Mouse (Mus musculus): Measurements from ENCODE around the gene Gpr156. TPM values are rescaled to one million over a fixed set of nuclear protein-coding genes. Genes with fewer than 3 reads are reported as not detected.
"Not testable (repeated sequence)": the region's sequence is repeated elsewhere in the genome, so short reads cannot be mapped to it uniquely, and the experiment has no call there.

Gene Gpr156
- polyA plus RNA-seq, 1 experiment from 2014 or later = 0.07 TPM

- Histone ChIP-seq H3K4me3 (ENCODE audit: low read depth, low read length) (no peak overlapping the region), H3K27ac (replicated peaks) (no peak overlapping the region), H3K36me3 (ENCODE audit: control insufficient read depth, insufficient read depth, low read length) (no peaks in the 10 kb centered on the region), H3K9ac (ENCODE audit: low read length) (no peak overlapping the region), H3K9me3 (ENCODE audit: control insufficient read depth, low read length) (no peaks in the 10 kb centered on the region), H3K4me1 (replicated peaks; ENCODE audit: control insufficient read depth, insufficient read depth) (no peaks in the 10 kb centered on the region), H3K27me3 (ENCODE audit: control insufficient read depth, insufficient read depth, low read length) (no peaks in the 10 kb centered on the region), H3K4me2 (replicated peaks; ENCODE audit: low read depth) (peak overlapping the region; percentile 9; the same call in 1 of the 2 replicates)
- no peak for TF ChIP-seq EP300 (optimal IDR thresholded peaks at IDR 0.05)
- TF ChIP-seq CTCF (IDR thresholded peaks at IDR 0.05; ENCODE audit: low read depth) = no peak
- ATAC-seq (ENCODE audit: low FRiP score, low TSS enrichment) (no peak), DNase-seq (ENCODE audit: low spot score) (no peak)
- WGBS = 15% methylated on average over 15 of the region's 15 CpGs
These were observed 47.3 kb downstream of the Gpr156 start for GRCm38 (mm10) chr16:37963331-37964281.

GRCm38 (mm10) chr16:37964380-37965070, 48.2 kb downstream of the Gpr156 start:
- no peaks in the 10 kb centered on the region for H3K4me1 ChIP-seq (replicated peaks; ENCODE audit: control insufficient read depth, insufficient read depth)
- H3K9ac ChIP-seq (ENCODE audit: low read length) = no peak overlapping the region
- no peak overlapping the region for H3K27ac ChIP-seq (replicated peaks)
- no peaks in the 10 kb centered on the region for H3K9me3 ChIP-seq (ENCODE audit: control insufficient read depth, low read length)
- WGBS = 52% methylated on average over 4 of the region's 4 CpGs
- no peaks in the 10 kb centered on the region for H3K36me3 ChIP-seq (ENCODE audit: control insufficient read depth, insufficient read depth, low read length)
- ATAC-seq (ENCODE audit: low FRiP score, low TSS enrichment) = no peak
- no peak for DNase-seq (ENCODE audit: low spot score)
- no peak overlapping the region for H3K4me3 ChIP-seq (ENCODE audit: low read depth, low read length)
- H3K27me3 ChIP-seq (ENCODE audit: control insufficient read depth, insufficient read depth, low read length) = no peaks in the 10 kb centered on the region
- no peak overlapping the region for H3K4me2 ChIP-seq (replicated peaks; ENCODE audit: low read depth)
- TF ChIP-seq CTCF (IDR thresholded peaks at IDR 0.05; ENCODE audit: low read depth) = no peak
- no peak for TF ChIP-seq EP300 (optimal IDR thresholded peaks at IDR 0.05)

GRCm38 (mm10) chr16:37966871-37967270, 50.6 kb downstream of the Gpr156 start:
- no peak overlapping the region for H3K27ac ChIP-seq (replicated peaks)
- H3K4me2 ChIP-seq (replicated peaks; ENCODE audit: low read depth) = no peak overlapping the region
- H3K36me3 ChIP-seq (ENCODE audit: control insufficient read depth, insufficient read depth, low read length) = no peaks in the 10 kb centered on the region
- no peaks in the 10 kb centered on the region for H3K4me1 ChIP-seq (replicated peaks; ENCODE audit: control insufficient read depth, insufficient read depth)
- H3K4me3 ChIP-seq (ENCODE audit: low read depth, low read length) = no peak overlapping the region
- 74% methylated on average over 7 of the region's 7 CpGs for WGBS
- DNase-seq (ENCODE audit: low spot score) (no peak), ATAC-seq (ENCODE audit: low FRiP score, low TSS enrichment) (no peak)
- no peaks in the 10 kb centered on the region for H3K9me3 ChIP-seq (ENCODE audit: control insufficient read depth, low read length)
- no peak overlapping the region for H3K9ac ChIP-seq (ENCODE audit: low read length)
- no peak for TF ChIP-seq EP300 (optimal IDR thresholded peaks at IDR 0.05)
- TF ChIP-seq CTCF (IDR thresholded peaks at IDR 0.05; ENCODE audit: low read depth) = no peak
- no peaks in the 10 kb centered on the region for H3K27me3 ChIP-seq (ENCODE audit: control insufficient read depth, insufficient read depth, low read length)

DNA sequence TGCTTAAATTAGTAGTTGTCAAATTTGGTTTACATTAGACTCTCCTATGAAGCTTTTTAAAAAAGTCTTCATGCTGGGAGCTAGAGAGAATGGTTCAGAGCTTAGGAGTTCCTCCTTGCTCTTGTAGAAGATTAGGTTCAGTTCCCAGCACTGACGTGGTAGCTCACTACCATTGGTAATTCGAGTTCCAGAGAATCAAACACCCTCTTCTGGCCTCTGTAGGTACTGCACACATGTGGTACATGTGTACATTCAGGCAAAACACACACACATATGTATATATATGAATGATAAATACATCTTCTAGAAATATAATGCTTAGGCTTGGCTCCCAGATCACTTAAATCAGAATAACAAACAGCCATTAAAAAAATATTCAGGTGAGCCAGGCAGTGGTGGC, 51.1 kb downstream of the Gpr156 start:
- H3K27me3 ChIP-seq (ENCODE audit: control insufficient read depth, insufficient read depth, low read length) = no peaks in the 10 kb centered on the region
- WGBS = 73% methylated on average over 2 of the region's 2 CpGs
- H3K9ac ChIP-seq (ENCODE audit: low read length) = no peak overlapping the region
- H3K9me3 ChIP-seq (ENCODE audit: control insufficient read depth, low read length) = no peaks in the 10 kb centered on the region
- H3K4me1 ChIP-seq (replicated peaks; ENCODE audit: control insufficient read depth, insufficient read depth) = no peaks in the 10 kb centered on the region
- no peak overlapping the region for H3K4me3 ChIP-seq (ENCODE audit: low read depth, low read length)
- H3K27ac ChIP-seq (replicated peaks) = no peak overlapping the region
- H3K36me3 ChIP-seq (ENCODE audit: control insufficient read depth, insufficient read depth, low read length) = no peaks in the 10 kb centered on the region
- TF ChIP-seq EP300 (optimal IDR thresholded peaks at IDR 0.05) (no peak), CTCF (IDR thresholded peaks at IDR 0.05; ENCODE audit: low read depth) (peak; percentile 32; the same call in 1 of the 2 replicates)
- no peak for DNase-seq (ENCODE audit: low spot score)
- H3K4me2 ChIP-seq (replicated peaks; ENCODE audit: low read depth) = no peak overlapping the region
- no peak for ATAC-seq (ENCODE audit: low FRiP score, low TSS enrichment)

DNA sequence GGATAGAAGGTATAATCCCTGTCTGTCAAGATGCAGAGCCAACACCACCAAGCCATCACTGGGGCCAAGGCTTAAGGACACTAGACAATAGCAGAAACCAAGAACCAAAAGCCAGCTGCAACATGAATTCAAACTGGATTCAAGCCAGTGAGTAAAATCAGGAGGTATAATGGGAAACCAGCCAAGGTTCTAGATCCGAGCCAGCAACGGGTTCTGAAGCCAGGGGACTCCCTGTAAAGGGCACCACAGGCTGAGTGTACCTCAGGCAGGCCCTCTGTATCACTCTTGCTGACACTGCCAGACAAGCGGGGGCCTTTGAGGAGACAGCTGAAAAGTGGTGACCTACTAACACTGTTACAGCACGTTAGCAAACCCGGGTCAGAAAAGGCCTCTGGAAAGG, 55.2 kb downstream of the Gpr156 start:
- no peak overlapping the region for H3K4me3 ChIP-seq (ENCODE audit: low read depth, low read length)
- no peaks in the 10 kb centered on the region for H3K36me3 ChIP-seq (ENCODE audit: control insufficient read depth, insufficient read depth, low read length)
- no peaks in the 10 kb centered on the region for H3K9me3 ChIP-seq (ENCODE audit: control insufficient read depth, low read length)
- H3K4me1 ChIP-seq (replicated peaks; ENCODE audit: control insufficient read depth, insufficient read depth) = no peaks in the 10 kb centered on the region
- TF ChIP-seq EP300 (optimal IDR thresholded peaks at IDR 0.05) (no peak), CTCF (IDR thresholded peaks at IDR 0.05; ENCODE audit: low read depth) (no peak)
- no peak overlapping the region for H3K9ac ChIP-seq (ENCODE audit: low read length)
- no peak overlapping the region for H3K4me2 ChIP-seq (replicated peaks; ENCODE audit: low read depth)
- ATAC-seq (ENCODE audit: low FRiP score, low TSS enrichment) (no peak), DNase-seq (ENCODE audit: low spot score) (no peak)
- H3K27me3 ChIP-seq (ENCODE audit: control insufficient read depth, insufficient read depth, low read length) = no peaks in the 10 kb centered on the region
- no peak overlapping the region for H3K27ac ChIP-seq (replicated peaks)
- WGBS = 59% methylated on average over 5 of the region's 5 CpGs

DNA sequence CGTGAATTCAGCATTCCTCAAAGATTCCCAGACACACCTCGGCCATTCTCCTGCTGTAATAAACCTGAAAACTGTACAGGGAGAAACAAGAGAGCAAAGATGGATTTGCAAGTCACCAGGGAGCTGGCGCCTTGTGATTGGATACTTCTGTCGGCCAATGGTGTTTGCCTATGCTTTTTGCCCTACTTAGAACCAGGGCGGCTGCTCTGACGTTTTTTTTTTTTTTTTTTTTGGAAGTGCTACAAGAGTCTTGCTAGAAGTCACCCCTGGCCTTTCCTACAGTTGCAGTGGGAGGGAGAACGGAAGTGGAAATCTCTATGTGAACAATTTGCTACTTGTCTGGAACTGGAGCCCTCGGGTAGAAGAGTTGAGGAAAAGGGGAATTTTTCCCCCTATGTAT, 56.1 kb downstream of the Gpr156 start:
- Histone ChIP-seq H3K27ac (replicated peaks) (no peak overlapping the region), H3K9me3 (ENCODE audit: control insufficient read depth, low read length) (no peaks in the 10 kb centered on the region), H3K4me1 (replicated peaks; ENCODE audit: control insufficient read depth, insufficient read depth) (no peaks in the 10 kb centered on the region), H3K36me3 (ENCODE audit: control insufficient read depth, insufficient read depth, low read length) (no peaks in the 10 kb centered on the region), H3K4me2 (replicated peaks; ENCODE audit: low read depth) (no peak overlapping the region), H3K4me3 (ENCODE audit: low read depth, low read length) (no peak overlapping the region), H3K9ac (ENCODE audit: low read length) (no peak overlapping the region), H3K27me3 (ENCODE audit: control insufficient read depth, insufficient read depth, low read length) (no peaks in the 10 kb centered on the region)
- ATAC-seq (ENCODE audit: low FRiP score, low TSS enrichment) (no peak), DNase-seq (ENCODE audit: low spot score) (no peak)
- TF ChIP-seq EP300 (optimal IDR thresholded peaks at IDR 0.05) (no peak), CTCF (IDR thresholded peaks at IDR 0.05; ENCODE audit: low read depth) (no peak)
- 57% methylated on average over 8 of the region's 8 CpGs for WGBS

GRCm38 (mm10) chr16:37973239-37973638, 56.9 kb downstream of the Gpr156 start:
- WGBS = 88% methylated on average over 9 of the region's 9 CpGs
- not testable (repeated sequence) for H3K27me3 ChIP-seq (ENCODE audit: control insufficient read depth, insufficient read depth, low read length); H3K4me1 ChIP-seq (replicated peaks; ENCODE audit: control insufficient read depth, insufficient read depth); ATAC-seq (ENCODE audit: low FRiP score, low TSS enrichment); H3K4me2 ChIP-seq (replicated peaks; ENCODE audit: low read depth); H3K4me3 ChIP-seq (ENCODE audit: low read depth, low read length); H3K9me3 ChIP-seq (ENCODE audit: control insufficient read depth, low read length); H3K36me3 ChIP-seq (ENCODE audit: control insufficient read depth, insufficient read depth, low read length); DNase-seq (ENCODE audit: low spot score); H3K27ac ChIP-seq (replicated peaks); H3K9ac ChIP-seq (ENCODE audit: low read length)
